ENCODE assay signal across 10 mouse cellular contexts in genomic region chr8:122021725-122022124, GRCm38 (mm10).
DNase-seq lines count a peak whose midpoint lies in the region; ATAC-seq lines count a peak whose summit lies in the region.
"Had no signal": no experiment of that assay in that cellular context is flagged by ENCODE, and none has a peak within 500 bp of the region (broad histone marks: within the 10 kb centered on the region; RNA-seq: fewer than 3 reads in every experiment).

No protein-coding gene starts in this region.

- ATAC-seq in embryonic facial prominence, embryonic 13.5 days (ENCODE audit: insufficient number of reproducible peaks, insufficient read depth, low FRiP score, low TSS enrichment, low read depth), result no peak
- peak; percentile 34; the same call in 1 of the 2 replicates for ATAC-seq in limb, embryonic 13.5 days (ENCODE audit: low FRiP score, low read depth)
- no peak for ATAC-seq in cerebellum, adult (ENCODE audit: insufficient number of reproducible peaks, low FRiP score, low TSS enrichment)
- ATAC-seq: Patski had no signal

- peaks cover 78% of the 10 kb centered on the region for H3K36me3 ChIP-seq in embryonic facial prominence, embryonic 13.5 days
- H3K36me3 ChIP-seq in embryonic facial prominence, embryonic 10.5 days (replicated peaks), result peaks cover 100% of the 10 kb centered on the region
- peaks cover 86% of the 10 kb centered on the region for H3K36me3 ChIP-seq in limb, embryonic 13.5 days
- peaks cover 94% of the 10 kb centered on the region for H3K36me3 ChIP-seq in limb, embryonic 10.5 days
- peaks cover 99% of the 10 kb centered on the region for H3K36me3 ChIP-seq in megakaryocyte, embryonic 14.5 days (replicated peaks; ENCODE audit: low read length)

- H3K9ac ChIP-seq in embryonic facial prominence, embryonic 13.5 days, result no peak overlapping the region
- no peak overlapping the region for H3K9ac ChIP-seq in limb, embryonic 13.5 days
- H3K9ac ChIP-seq: midbrain, embryonic 12.5 days had no signal

- H3K27ac ChIP-seq in embryonic facial prominence, embryonic 13.5 days, result peak overlapping the region; percentile 11; the same call in 1 of the 2 replicates
- no peak overlapping the region for H3K27ac ChIP-seq in embryonic facial prominence, embryonic 10.5 days (replicated peaks)
- H3K27ac ChIP-seq in limb, embryonic 13.5 days, result peak overlapping the region; percentile 23; the same call in 1 of the 2 replicates
- no peak overlapping the region for H3K27ac ChIP-seq in limb, embryonic 10.5 days
- H3K27ac ChIP-seq: midbrain, embryonic 12.5 days had no signal

- WGBS in embryonic facial prominence, embryonic 13.5 days, result 68% methylated on average over 2 of the region's 2 CpGs
- WGBS in embryonic facial prominence, embryonic 10.5 days, result 88% methylated on average over 2 of the region's 2 CpGs
- WGBS in limb, embryonic 13.5 days, result 55% methylated on average over 2 of the region's 2 CpGs
- 93% methylated on average over 2 of the region's 2 CpGs for WGBS in limb, embryonic 10.5 days

- peaks cover 16% of the 10 kb centered on the region; the same call in 1 of the 2 replicates for H3K4me1 ChIP-seq in embryonic facial prominence, embryonic 13.5 days
- peaks cover 10% of the 10 kb centered on the region for H3K4me1 ChIP-seq in embryonic facial prominence, embryonic 10.5 days
- H3K4me1 ChIP-seq in limb, embryonic 13.5 days, result peaks cover 22% of the 10 kb centered on the region; the same call in 1 of the 2 replicates
- H3K4me1 ChIP-seq in limb, embryonic 10.5 days, result 0 out of 2 replicates have a peak, but pooled peaks cover 5% of the 10 kb centered on the region
- H3K4me1 ChIP-seq in megakaryocyte, embryonic 14.5 days, result peaks cover 56% of the 10 kb centered on the region
- H3K4me1 ChIP-seq: midbrain, embryonic 12.5 days had no signal

- H3K27me3 ChIP-seq in embryonic facial prominence, embryonic 13.5 days, result no peaks in the 10 kb centered on the region
- no peaks in the 10 kb centered on the region for H3K27me3 ChIP-seq in embryonic facial prominence, embryonic 10.5 days (replicated peaks; ENCODE audit: low read depth, poor library complexity, severe bottlenecking)
- H3K27me3 ChIP-seq in limb, embryonic 13.5 days, result no peaks in the 10 kb centered on the region
- H3K27me3 ChIP-seq in limb, embryonic 10.5 days (ENCODE audit: low read depth, poor library complexity, severe bottlenecking), result no peaks in the 10 kb centered on the region
- H3K27me3 ChIP-seq in megakaryocyte, embryonic 14.5 days (replicated peaks), result no peaks in the 10 kb centered on the region
- H3K27me3 ChIP-seq: midbrain, embryonic 12.5 days; Patski had no signal

- H3K9me3 ChIP-seq in embryonic facial prominence, embryonic 13.5 days, result no peaks in the 10 kb centered on the region
- H3K9me3 ChIP-seq in embryonic facial prominence, embryonic 10.5 days, result no peaks in the 10 kb centered on the region
- no peaks in the 10 kb centered on the region for H3K9me3 ChIP-seq in limb, embryonic 13.5 days
- no peaks in the 10 kb centered on the region for H3K9me3 ChIP-seq in limb, embryonic 10.5 days (replicated peaks)
- H3K9me3 ChIP-seq in megakaryocyte, embryonic 14.5 days, result no peaks in the 10 kb centered on the region
- H3K9me3 ChIP-seq: midbrain, embryonic 12.5 days had no signal

- no peak overlapping the region for H3K4me3 ChIP-seq in embryonic facial prominence, embryonic 13.5 days
- no peak overlapping the region for H3K4me3 ChIP-seq in embryonic facial prominence, embryonic 10.5 days
- no peak overlapping the region for H3K4me3 ChIP-seq in limb, embryonic 13.5 days
- no peak overlapping the region for H3K4me3 ChIP-seq in limb, embryonic 10.5 days
- peak overlapping the region; percentile 23 for H3K4me3 ChIP-seq in megakaryocyte, embryonic 14.5 days (replicated peaks)
- H3K4me3 ChIP-seq: midbrain, embryonic 12.5 days had no signal

- DNase-seq in embryonic facial prominence, embryonic 10.5 days (ENCODE audit: low spot score), result no peak
- DNase-seq in limb, embryonic 10.5 days (ENCODE audit: low spot score), result no peak
- peak; percentile 53 to 80 for DNase-seq in kidney, postnatal 25 days
- DNase-seq in urinary bladder, adult 2 months (ENCODE audit: low spot score), result no peak

- no peak overlapping the region for H3K4me2 ChIP-seq in embryonic facial prominence, embryonic 13.5 days
- no peak overlapping the region for H3K4me2 ChIP-seq in limb, embryonic 13.5 days (replicated peaks)
- H3K4me2 ChIP-seq: midbrain, embryonic 12.5 days had no signal

Comparison
In these comparisons a context has a peak if more than half of its experiments do, and no peak if none do; other contexts are left out.
1. H3K27ac ChIP-seq: peak in embryonic facial prominence, embryonic 13.5 days (single experiment) and limb, embryonic 13.5 days (single experiment); none in embryonic facial prominence, embryonic 10.5 days (single experiment) and limb, embryonic 10.5 days (single experiment).
2. DNase-seq: peak in kidney, postnatal 25 days (2 of 2); none in embryonic facial prominence, embryonic 10.5 days (single experiment), limb, embryonic 10.5 days (single experiment) and urinary bladder, adult 2 months (single experiment).